Mouse (Mus musculus) liver, embryonic 13.5 days (tissue): Measurements from ENCODE around the gene Iars. TPM values are rescaled to one million over a fixed set of nuclear protein-coding genes. Genes with fewer than 3 reads are reported as not detected.
A peak's percentile ranks its signal among the peaks of the same experiment; 100 is the strongest.
"Not testable (repeated sequence)": the region's sequence is repeated elsewhere in the genome, so short reads cannot be mapped to it uniquely, and the experiment has no call there.

Source experiments
- ATAC-seq: fragments of 200-750 bp; cut with Nextera tagmentation; 2 replicates; pipeline ENCODE4 v1.8.0; 2017; ENCODE audit warnings: low read depth, mild to moderate bottlenecking, moderate number of reproducible peaks, moderate library complexity
- DNase-seq: peaks from one replicate; pipeline ENCODE4 v3.0.0; 2022
- H3K27ac ChIP-seq: fragments of 300-500 bp; sonication (generic); 2 replicates; pipeline ENCODE4 v1.5.1; 2015; ENCODE audit warnings: moderate library complexity, mild to moderate bottlenecking, inconsistent platforms
- H3K27me3 ChIP-seq: fragments of 300-500 bp; sonication (generic); 2 replicates; pipeline ENCODE4 v1.6.1; 2015; ENCODE audit warnings: mild to moderate bottlenecking, inconsistent platforms
- H3K36me3 ChIP-seq: fragments of 300-500 bp; sonication (generic); 2 replicates; pipeline ENCODE4 v1.6.1; 2015; ENCODE audit warnings: mild to moderate bottlenecking, inconsistent platforms
- H3K4me1 ChIP-seq: fragments of 300-500 bp; sonication (generic); replicated peaks from 2 replicates; pipeline ENCODE4 v1.6.1; 2015; ENCODE audit warnings: inconsistent platforms
- H3K4me2 ChIP-seq: fragments of 300-500 bp; sonication (generic); 2 replicates; pipeline ENCODE4 v1.6.1; 2015; ENCODE audit warnings: inconsistent platforms, mild to moderate bottlenecking, moderate library complexity
- H3K4me3 ChIP-seq: fragments of 300-500 bp; sonication (generic); replicated peaks from 2 replicates; pipeline ENCODE4 v1.5.1; 2015; ENCODE audit warnings: mild to moderate bottlenecking, inconsistent platforms
- H3K9ac ChIP-seq: fragments of 300-500 bp; sonication (generic); 2 replicates; pipeline ENCODE4 v1.6.1; 2015; ENCODE audit warnings: mild to moderate bottlenecking, inconsistent platforms
- H3K9me3 ChIP-seq: fragments of 300-500 bp; sonication (generic); replicated peaks from 2 replicates; pipeline ENCODE4 v1.6.1; 2016; ENCODE audit warnings: inconsistent platforms
- WGBS: fragments of 180-500 bp; shearing (Covaris S2); methylation state at CpG from one replicate; pipeline ENCODE4 v1.1.7; 2015; ENCODE audit not compliant: insufficient replicate concordance; 5-methylcytosine and 5-hydroxymethylcytosine counted together
- polyA plus RNA-seq: library from polyadenylated mRNA; unstranded; fragments of >200 nt; fragmentation: Nextera tagmentation; extraction: Ambion mirVana; gene quantifications from 2 replicates; pipeline ENCODE4 v1.2.1, GENCODE M21; 2015

Gene Iars
- polyA plus RNA-seq, 1 experiment from 2014 or later, result 57.3 TPM

- no peak overlapping the region for H3K4me3 ChIP-seq
- no peaks in the 10 kb centered on the region for H3K9me3 ChIP-seq
- WGBS, result 80% methylated on average over 16 of the region's 16 CpGs
- H3K4me1 ChIP-seq, result no peaks in the 10 kb centered on the region
- H3K27me3 ChIP-seq, result no peaks in the 10 kb centered on the region
- no peak overlapping the region for H3K4me2 ChIP-seq
- no peak overlapping the region for H3K9ac ChIP-seq
- DNase-seq (no peak), ATAC-seq (no peak)
- H3K27ac ChIP-seq, result no peak overlapping the region
- no peaks in the 10 kb centered on the region for H3K36me3 ChIP-seq
Measured at GRCm38 (mm10) chr13:49741285-49742040, 59.6 kb downstream of the Iars start.

- ATAC-seq, result no peak
- H3K9me3 ChIP-seq, result no peaks in the 10 kb centered on the region
- H3K4me1 ChIP-seq, result no peaks in the 10 kb centered on the region
- H3K36me3 ChIP-seq, result no peaks in the 10 kb centered on the region
- H3K27ac ChIP-seq, result no peak overlapping the region
- DNase-seq, result no peak
- H3K4me3 ChIP-seq, result no peak overlapping the region
- H3K4me2 ChIP-seq, result no peak overlapping the region
- 72% methylated on average over 9 of the region's 9 CpGs for WGBS
- H3K27me3 ChIP-seq, result no peaks in the 10 kb centered on the region
- H3K9ac ChIP-seq, result no peak overlapping the region
Measured at GRCm38 (mm10) chr13:49756591-49756990, 74.7 kb downstream of the Iars start.

GRCm38 (mm10) chr13:49757966-49758365, 76.1 kb downstream of the Iars start:
- 71% methylated on average over 4 of the region's 4 CpGs for WGBS
- no peak for DNase-seq
- H3K9ac ChIP-seq, result no peak overlapping the region
- no peaks in the 10 kb centered on the region for H3K9me3 ChIP-seq
- no peak overlapping the region for H3K27ac ChIP-seq
- ATAC-seq, result no peak
- no peaks in the 10 kb centered on the region for H3K27me3 ChIP-seq
- no peak overlapping the region for H3K4me3 ChIP-seq
- H3K4me1 ChIP-seq, result no peaks in the 10 kb centered on the region
- no peaks in the 10 kb centered on the region for H3K36me3 ChIP-seq
- no peak overlapping the region for H3K4me2 ChIP-seq

- Histone ChIP-seq H3K27me3 (no peaks in the 10 kb centered on the region), H3K9ac (no peak overlapping the region), H3K4me2 (no peak overlapping the region), H3K9me3 (no peaks in the 10 kb centered on the region), H3K4me3 (no peak overlapping the region), H3K4me1 (no peaks in the 10 kb centered on the region), H3K27ac (no peak overlapping the region), H3K36me3 (no peaks in the 10 kb centered on the region)
- no peak for DNase-seq
- no peak for ATAC-seq
- WGBS, result 13% methylated on average over 1 of the region's 1 CpGs
Measured at GRCm38 (mm10) chr13:49760675-49761074, 78.8 kb downstream of the Iars start.

- H3K9me3 ChIP-seq, result no peaks in the 10 kb centered on the region
- WGBS, result 82% methylated on average over 14 of the region's 14 CpGs
- ATAC-seq (no peak), DNase-seq (no peak)
- H3K4me3 ChIP-seq, result no peak overlapping the region
- H3K27me3 ChIP-seq, result no peaks in the 10 kb centered on the region
- H3K36me3 ChIP-seq, result no peaks in the 10 kb centered on the region
- H3K4me1 ChIP-seq, result peaks cover 4% of the 10 kb centered on the region
- no peak overlapping the region for H3K9ac ChIP-seq
- no peak overlapping the region for H3K4me2 ChIP-seq
- no peak overlapping the region for H3K27ac ChIP-seq
Measured at GRCm38 (mm10) chr13:49762208-49762607, 80.3 kb downstream of the Iars start.

GRCm38 (mm10) chr13:49765306-49765705, 83.4 kb downstream of the Iars start:
- Histone ChIP-seq H3K36me3 (no peaks in the 10 kb centered on the region), H3K4me2 (no peak overlapping the region), H3K4me1 (peaks cover 25% of the 10 kb centered on the region), H3K27ac (no peak overlapping the region), H3K27me3 (no peaks in the 10 kb centered on the region), H3K4me3 (no peak overlapping the region), H3K9me3 (no peaks in the 10 kb centered on the region), H3K9ac (no peak overlapping the region)
- WGBS, result 75% methylated on average over 8 of the region's 8 CpGs
- no peak for DNase-seq
- ATAC-seq, result no peak

GRCm38 (mm10) chr13:49766269-49766668, 84.4 kb downstream of the Iars start:
- no peak for DNase-seq

GRCm38 (mm10) chr13:49768048-49768447, 86.1 kb downstream of the Iars start:
- Histone ChIP-seq H3K4me2 (0 out of 2 replicates have a peak overlapping the region, but pooled peaks have one; percentile 6), H3K4me1 (peaks cover 25% of the 10 kb centered on the region), H3K27me3 (no peaks in the 10 kb centered on the region), H3K4me3 (no peak overlapping the region), H3K9me3 (no peaks in the 10 kb centered on the region), H3K36me3 (no peaks in the 10 kb centered on the region), H3K9ac (no peak overlapping the region), H3K27ac (no peak overlapping the region)
- DNase-seq (no peak), ATAC-seq (peak; percentile 74)
- WGBS, result 0% methylated on average over 2 of the region's 2 CpGs

More at GRCm38 (mm10) chr13:49766269-49766668, 84.4 kb downstream of the Iars start:
- no peaks in the 10 kb centered on the region for H3K9me3 ChIP-seq
- H3K27ac ChIP-seq, result no peak overlapping the region
- H3K4me1 ChIP-seq, result peaks cover 25% of the 10 kb centered on the region
- no peaks in the 10 kb centered on the region for H3K27me3 ChIP-seq
- ATAC-seq, result no peak
- H3K9ac ChIP-seq, result no peak overlapping the region
- no peak overlapping the region for H3K4me2 ChIP-seq
- no peak overlapping the region for H3K4me3 ChIP-seq
- no peaks in the 10 kb centered on the region for H3K36me3 ChIP-seq
- WGBS, result 68% methylated on average over 9 of the region's 9 CpGs

GRCm38 (mm10) chr13:49769111-49769510, 87.2 kb downstream of the Iars start:
- Histone ChIP-seq H3K27ac (no peak overlapping the region), H3K4me3 (no peak overlapping the region), H3K36me3 (no peaks in the 10 kb centered on the region), H3K4me1 (peaks cover 25% of the 10 kb centered on the region), H3K4me2 (no peak overlapping the region), H3K27me3 (no peaks in the 10 kb centered on the region), H3K9me3 (no peaks in the 10 kb centered on the region), H3K9ac (no peak overlapping the region)
- 69% methylated on average over 16 of the region's 16 CpGs for WGBS
- DNase-seq (no peak), ATAC-seq (no peak)

- not testable (repeated sequence) for DNase-seq, ATAC-seq
Measured at GRCm38 (mm10) chr13:49771536-49771935, 89.6 kb downstream of the Iars start.

More at GRCm38 (mm10) chr13:49771536-49771935, 89.6 kb downstream of the Iars start:
- H3K4me2 ChIP-seq, H3K27ac ChIP-seq, H3K9me3 ChIP-seq, H3K4me3 ChIP-seq, H3K36me3 ChIP-seq, H3K9ac ChIP-seq, H3K27me3 ChIP-seq: not testable (repeated sequence)
- H3K4me1 ChIP-seq, result peaks cover 23% of the 10 kb centered on the region
